Mouse (Mus musculus): ENCODE data around the gene Camk1d. TPM values are rescaled to one million over a fixed set of nuclear protein-coding genes. Genes with fewer than 3 reads are reported as not detected.
A peak's percentile ranks its signal among the peaks of the same experiment; 100 is the strongest.

Gene Camk1d
- polyA plus RNA-seq, 1 experiment = 1.0 TPM

- 26% methylated on average over 12 of the region's 12 CpGs for WGBS
- no peak overlapping the region for H3K4me3 ChIP-seq (ENCODE audit: insufficient read depth, low read depth, low read length)
- H3K4me1 ChIP-seq (ENCODE audit: control insufficient read depth, insufficient read depth, low read length) = no peaks in the 10 kb centered on the region
- H3K27ac ChIP-seq (ENCODE audit: insufficient read depth, low read depth, low read length) = no peak overlapping the region
- H3K27me3 ChIP-seq (replicated peaks; ENCODE audit: control insufficient read depth, insufficient read depth, low read length) = no peaks in the 10 kb centered on the region
- TF ChIP-seq CTCF (conservative IDR thresholded peaks at IDR 0.05; ENCODE audit: insufficient read depth, insufficient read length, low read depth, low read length) (no peak), POLR2A (IDR thresholded peaks at IDR 0.05; ENCODE audit: low read depth, low read length) (no peak)
- H3K36me3 ChIP-seq (ENCODE audit: control insufficient read depth, insufficient read depth, low read length) = no peaks in the 10 kb centered on the region
- peak; percentile 6 for DNase-seq
Measured at GRCm38 (mm10) chr2:5746529-5746928, 32.2 kb upstream of the Camk1d start.

- DNase-seq = no peak
- no peak overlapping the region for H3K4me3 ChIP-seq (ENCODE audit: insufficient read depth, low read depth, low read length)
- H3K27me3 ChIP-seq (replicated peaks; ENCODE audit: control insufficient read depth, insufficient read depth, low read length) = no peaks in the 10 kb centered on the region
- 45% methylated on average over 8 of the region's 8 CpGs for WGBS
- no peaks in the 10 kb centered on the region for H3K4me1 ChIP-seq (ENCODE audit: control insufficient read depth, insufficient read depth, low read length)
- no peak overlapping the region for H3K27ac ChIP-seq (ENCODE audit: insufficient read depth, low read depth, low read length)
- TF ChIP-seq POLR2A (IDR thresholded peaks at IDR 0.05; ENCODE audit: low read depth, low read length) (no peak), CTCF (conservative IDR thresholded peaks at IDR 0.05; ENCODE audit: insufficient read depth, insufficient read length, low read depth, low read length) (no peak)
- H3K36me3 ChIP-seq (ENCODE audit: control insufficient read depth, insufficient read depth, low read length) = no peaks in the 10 kb centered on the region
Measured at GRCm38 (mm10) chr2:5743886-5744285, 29.6 kb upstream of the Camk1d start.

DNA sequence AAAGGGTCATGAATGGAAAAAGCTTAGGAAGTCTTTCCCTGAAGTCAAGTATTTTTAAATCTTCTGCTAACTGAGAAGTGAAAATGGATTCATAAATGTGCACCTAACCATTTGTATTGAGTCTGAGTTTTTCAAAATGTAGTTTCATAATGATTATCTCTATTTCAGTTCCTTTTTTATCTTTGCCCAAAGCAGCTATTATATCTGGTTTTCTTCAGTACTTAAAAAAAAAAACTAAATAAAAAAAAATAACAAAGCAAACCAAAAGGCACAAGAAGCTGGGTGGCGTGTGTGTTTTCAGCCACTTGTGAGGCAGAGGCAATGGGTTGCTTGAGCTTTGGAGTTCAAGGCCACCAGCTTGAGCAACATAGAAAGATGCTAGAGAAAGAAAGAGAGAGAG, 26.6 kb upstream of the Camk1d start:
- TF ChIP-seq POLR2A (IDR thresholded peaks at IDR 0.05; ENCODE audit: low read depth, low read length) (no peak), CTCF (conservative IDR thresholded peaks at IDR 0.05; ENCODE audit: insufficient read depth, insufficient read length, low read depth, low read length) (no peak)
- Histone ChIP-seq H3K4me3 (ENCODE audit: insufficient read depth, low read depth, low read length) (no peak overlapping the region), H3K27ac (ENCODE audit: insufficient read depth, low read depth, low read length) (no peak overlapping the region), H3K4me1 (ENCODE audit: control insufficient read depth, insufficient read depth, low read length) (no peaks in the 10 kb centered on the region), H3K36me3 (ENCODE audit: control insufficient read depth, insufficient read depth, low read length) (no peaks in the 10 kb centered on the region), H3K27me3 (replicated peaks; ENCODE audit: control insufficient read depth, insufficient read depth, low read length) (no peaks in the 10 kb centered on the region)
- WGBS = 97% methylated on average over 1 of the region's 1 CpGs
- DNase-seq = no peak

GRCm38 (mm10) chr2:5735881-5736280, 21.6 kb upstream of the Camk1d start:
- DNase-seq = peak; percentile 12
- no peaks in the 10 kb centered on the region for H3K27me3 ChIP-seq (replicated peaks; ENCODE audit: control insufficient read depth, insufficient read depth, low read length)
- H3K36me3 ChIP-seq (ENCODE audit: control insufficient read depth, insufficient read depth, low read length) = no peaks in the 10 kb centered on the region
- no peak for TF ChIP-seq CTCF (conservative IDR thresholded peaks at IDR 0.05; ENCODE audit: insufficient read depth, insufficient read length, low read depth, low read length)
- TF ChIP-seq POLR2A (IDR thresholded peaks at IDR 0.05; ENCODE audit: low read depth, low read length) = no peak
- H3K4me3 ChIP-seq (ENCODE audit: insufficient read depth, low read depth, low read length) = no peak overlapping the region
- H3K27ac ChIP-seq (ENCODE audit: insufficient read depth, low read depth, low read length) = no peak overlapping the region
- 37% methylated on average over 2 of the region's 2 CpGs for WGBS
- no peaks in the 10 kb centered on the region for H3K4me1 ChIP-seq (ENCODE audit: control insufficient read depth, insufficient read depth, low read length)

- DNase-seq = no peak
- TF ChIP-seq POLR2A (IDR thresholded peaks at IDR 0.05; ENCODE audit: low read depth, low read length) (no peak), CTCF (conservative IDR thresholded peaks at IDR 0.05; ENCODE audit: insufficient read depth, insufficient read length, low read depth, low read length) (no peak)
- Histone ChIP-seq H3K27ac (ENCODE audit: insufficient read depth, low read depth, low read length) (no peak overlapping the region), H3K4me1 (ENCODE audit: control insufficient read depth, insufficient read depth, low read length) (no peaks in the 10 kb centered on the region), H3K4me3 (ENCODE audit: insufficient read depth, low read depth, low read length) (no peak overlapping the region), H3K27me3 (replicated peaks; ENCODE audit: control insufficient read depth, insufficient read depth, low read length) (no peaks in the 10 kb centered on the region), H3K36me3 (ENCODE audit: control insufficient read depth, insufficient read depth, low read length) (no peaks in the 10 kb centered on the region)
- 69% methylated on average over 3 of the region's 3 CpGs for WGBS
Measured at GRCm38 (mm10) chr2:5733300-5734085, 19.2 kb upstream of the Camk1d start.

DNA sequence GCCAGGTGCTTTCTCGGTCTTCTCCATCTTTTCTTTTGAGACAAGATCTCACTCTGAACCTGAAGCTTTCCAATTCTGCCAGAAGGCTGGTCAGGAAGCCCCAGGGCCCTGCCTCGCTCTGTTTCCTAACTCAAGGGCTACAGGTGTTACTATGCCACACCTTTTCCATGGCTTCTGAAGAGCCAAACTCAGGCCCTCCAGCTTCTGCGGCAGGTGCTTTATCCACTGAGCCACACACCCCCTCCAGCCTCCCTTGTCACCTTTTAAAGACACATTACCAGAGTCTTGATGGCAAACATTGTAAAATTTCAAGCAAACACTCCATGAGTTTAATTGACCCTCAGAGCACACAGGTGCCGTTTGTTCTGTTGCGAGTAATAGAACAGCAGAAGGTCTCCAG, 17.7 kb upstream of the Camk1d start:
- Histone ChIP-seq H3K27ac (ENCODE audit: insufficient read depth, low read depth, low read length) (no peak overlapping the region), H3K4me1 (ENCODE audit: control insufficient read depth, insufficient read depth, low read length) (no peaks in the 10 kb centered on the region), H3K27me3 (replicated peaks; ENCODE audit: control insufficient read depth, insufficient read depth, low read length) (no peaks in the 10 kb centered on the region), H3K36me3 (ENCODE audit: control insufficient read depth, insufficient read depth, low read length) (no peaks in the 10 kb centered on the region), H3K4me3 (ENCODE audit: insufficient read depth, low read depth, low read length) (no peak overlapping the region)
- TF ChIP-seq CTCF (conservative IDR thresholded peaks at IDR 0.05; ENCODE audit: insufficient read depth, insufficient read length, low read depth, low read length) = no peak
- no peak for TF ChIP-seq POLR2A (IDR thresholded peaks at IDR 0.05; ENCODE audit: low read depth, low read length)
- DNase-seq = no peak
- WGBS = 94% methylated on average over 5 of the region's 5 CpGs

DNA sequence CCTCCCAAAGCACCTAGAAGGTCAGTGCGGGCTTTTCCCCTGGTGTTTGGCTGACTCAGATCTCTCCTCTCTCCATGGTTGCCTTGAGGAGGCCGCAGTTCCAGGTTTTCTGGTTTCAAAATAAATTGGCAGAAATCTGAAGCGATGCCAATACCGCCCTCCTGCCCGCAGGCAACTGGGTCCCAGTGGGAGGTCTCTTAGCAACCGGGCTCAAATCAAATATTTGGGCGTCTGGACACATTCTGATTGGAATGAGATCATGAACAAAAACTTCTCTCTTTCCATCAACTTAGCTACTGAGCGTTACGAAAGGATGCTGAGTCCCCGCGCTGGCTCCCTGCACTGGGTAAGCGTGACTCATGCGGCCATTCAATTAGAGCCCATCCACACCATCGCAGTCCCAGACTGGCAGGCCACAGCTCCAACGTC, 16.1 kb upstream of the Camk1d start:
- no peaks in the 10 kb centered on the region for H3K27me3 ChIP-seq (replicated peaks; ENCODE audit: control insufficient read depth, insufficient read depth, low read length)
- TF ChIP-seq POLR2A (IDR thresholded peaks at IDR 0.05; ENCODE audit: low read depth, low read length) = no peak
- TF ChIP-seq CTCF (conservative IDR thresholded peaks at IDR 0.05; ENCODE audit: insufficient read depth, insufficient read length, low read depth, low read length) = no peak
- H3K27ac ChIP-seq (ENCODE audit: insufficient read depth, low read depth, low read length) = no peak overlapping the region
- 70% methylated on average over 15 of the region's 15 CpGs for WGBS
- no peak for DNase-seq
- no peaks in the 10 kb centered on the region for H3K4me1 ChIP-seq (ENCODE audit: control insufficient read depth, insufficient read depth, low read length)
- H3K4me3 ChIP-seq (ENCODE audit: insufficient read depth, low read depth, low read length) = no peak overlapping the region
- no peaks in the 10 kb centered on the region for H3K36me3 ChIP-seq (ENCODE audit: control insufficient read depth, insufficient read depth, low read length)

Measured in kidney, adult 2 months (tissue).